Mouse (Mus musculus): ENCODE measurements around the gene Nt5c3b. TPM values are rescaled to one million over a fixed set of nuclear protein-coding genes. Genes with fewer than 3 reads are reported as not detected.

Gene Nt5c3b
- polyA plus RNA-seq, 1 experiment = 32.0 TPM

GRCm38 (mm10) chr11:100406995-100407705, 34.5 kb downstream of the Nt5c3b start:
- WGBS = 93% methylated on average over 5 of the region's 5 CpGs

DNA sequence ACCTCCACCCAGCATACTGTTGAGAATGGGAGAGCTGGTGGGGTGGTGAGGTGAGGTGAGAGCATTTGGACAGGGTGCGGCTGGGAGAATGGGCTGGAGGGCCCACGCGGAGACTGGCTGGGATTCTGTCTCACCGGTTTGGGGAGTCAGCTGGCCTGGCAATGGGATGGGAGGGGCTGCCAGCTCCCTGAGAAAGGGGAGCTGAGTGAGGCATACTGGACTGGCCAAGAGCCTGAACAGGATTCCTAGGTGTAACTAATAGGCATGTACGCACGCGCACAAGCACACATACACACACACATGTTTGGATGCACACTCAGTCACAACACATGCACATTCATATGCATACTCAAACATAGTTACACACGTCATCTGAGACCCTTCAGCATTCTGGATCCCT, 35.3 kb downstream of the Nt5c3b start:
- H3K4me3 ChIP-seq (ENCODE audit: insufficient read depth, low read depth, low read length) = no peak overlapping the region
- H3K4me1 ChIP-seq (ENCODE audit: control insufficient read depth, insufficient read depth, low read length) = peaks cover 7% of the 10 kb centered on the region; the same call in 1 of the 2 replicates
- H3K27me3 ChIP-seq (replicated peaks; ENCODE audit: control insufficient read depth, insufficient read depth, low read length) = no peaks in the 10 kb centered on the region
- no peaks in the 10 kb centered on the region for H3K36me3 ChIP-seq (ENCODE audit: control insufficient read depth, insufficient read depth, low read length)
- DNase-seq = no peak
- 83% methylated on average over 8 of the region's 8 CpGs for WGBS
- no peak overlapping the region for H3K27ac ChIP-seq (ENCODE audit: insufficient read depth, low read depth, low read length)
- TF ChIP-seq CTCF (conservative IDR thresholded peaks at IDR 0.05; ENCODE audit: insufficient read depth, insufficient read length, low read depth, low read length) = no peak

More at GRCm38 (mm10) chr11:100406995-100407705, 34.5 kb downstream of the Nt5c3b start:
- H3K27me3 ChIP-seq (replicated peaks; ENCODE audit: control insufficient read depth, insufficient read depth, low read length) = no peaks in the 10 kb centered on the region
- TF ChIP-seq POLR2A (IDR thresholded peaks at IDR 0.05; ENCODE audit: low read depth, low read length) (no peak), CTCF (conservative IDR thresholded peaks at IDR 0.05; ENCODE audit: insufficient read depth, insufficient read length, low read depth, low read length) (no peak)
- H3K4me1 ChIP-seq (ENCODE audit: control insufficient read depth, insufficient read depth, low read length) = peaks cover 7% of the 10 kb centered on the region; the same call in 1 of the 2 replicates
- H3K27ac ChIP-seq (ENCODE audit: insufficient read depth, low read depth, low read length) = no peak overlapping the region
- DNase-seq = no peak
- no peaks in the 10 kb centered on the region for H3K36me3 ChIP-seq (ENCODE audit: control insufficient read depth, insufficient read depth, low read length)
- H3K4me3 ChIP-seq (ENCODE audit: insufficient read depth, low read depth, low read length) = no peak overlapping the region

DNA sequence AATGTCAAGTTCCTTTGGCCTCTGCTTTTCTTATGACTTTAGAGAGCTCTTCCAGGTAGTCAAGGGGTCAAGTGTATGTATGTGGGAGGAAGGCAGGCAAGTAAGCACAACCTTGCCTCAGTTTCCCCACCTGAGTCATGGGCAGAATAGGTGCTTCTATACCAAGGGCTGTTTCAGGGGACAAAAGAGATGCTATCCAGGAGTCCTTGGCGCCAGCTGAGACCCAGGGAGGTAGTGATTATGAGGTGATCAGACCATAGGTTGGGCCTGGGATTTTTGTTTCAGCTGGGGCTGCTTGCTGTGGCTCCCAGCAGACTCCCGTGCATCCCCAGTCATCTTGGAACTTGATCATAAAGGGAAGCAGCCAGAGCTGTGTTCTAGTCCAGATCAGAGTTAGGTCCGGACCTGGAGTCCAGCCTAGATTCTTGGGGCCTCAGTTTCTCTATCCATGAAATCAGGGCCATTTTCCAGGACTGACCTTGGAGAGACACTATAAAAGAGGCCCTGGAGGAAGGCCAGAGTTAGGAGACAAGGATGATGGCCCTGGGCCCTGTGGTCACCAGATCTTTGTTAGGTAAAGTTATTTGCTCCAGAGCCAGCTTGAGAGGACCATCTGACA, 37.0 kb downstream of the Nt5c3b start:
- no peaks in the 10 kb centered on the region for H3K36me3 ChIP-seq (ENCODE audit: control insufficient read depth, insufficient read depth, low read length)
- WGBS = 96% methylated on average over 3 of the region's 3 CpGs
- H3K27me3 ChIP-seq (replicated peaks; ENCODE audit: control insufficient read depth, insufficient read depth, low read length) = no peaks in the 10 kb centered on the region
- no peak overlapping the region for H3K4me3 ChIP-seq (ENCODE audit: insufficient read depth, low read depth, low read length)
- peaks cover 7% of the 10 kb centered on the region; the same call in 1 of the 2 replicates for H3K4me1 ChIP-seq (ENCODE audit: control insufficient read depth, insufficient read depth, low read length)
- H3K27ac ChIP-seq (ENCODE audit: insufficient read depth, low read depth, low read length) = no peak overlapping the region
- TF ChIP-seq CTCF (conservative IDR thresholded peaks at IDR 0.05; ENCODE audit: insufficient read depth, insufficient read length, low read depth, low read length) (no peak), POLR2A (IDR thresholded peaks at IDR 0.05; ENCODE audit: low read depth, low read length) (no peak)
- DNase-seq = no peak

DNA sequence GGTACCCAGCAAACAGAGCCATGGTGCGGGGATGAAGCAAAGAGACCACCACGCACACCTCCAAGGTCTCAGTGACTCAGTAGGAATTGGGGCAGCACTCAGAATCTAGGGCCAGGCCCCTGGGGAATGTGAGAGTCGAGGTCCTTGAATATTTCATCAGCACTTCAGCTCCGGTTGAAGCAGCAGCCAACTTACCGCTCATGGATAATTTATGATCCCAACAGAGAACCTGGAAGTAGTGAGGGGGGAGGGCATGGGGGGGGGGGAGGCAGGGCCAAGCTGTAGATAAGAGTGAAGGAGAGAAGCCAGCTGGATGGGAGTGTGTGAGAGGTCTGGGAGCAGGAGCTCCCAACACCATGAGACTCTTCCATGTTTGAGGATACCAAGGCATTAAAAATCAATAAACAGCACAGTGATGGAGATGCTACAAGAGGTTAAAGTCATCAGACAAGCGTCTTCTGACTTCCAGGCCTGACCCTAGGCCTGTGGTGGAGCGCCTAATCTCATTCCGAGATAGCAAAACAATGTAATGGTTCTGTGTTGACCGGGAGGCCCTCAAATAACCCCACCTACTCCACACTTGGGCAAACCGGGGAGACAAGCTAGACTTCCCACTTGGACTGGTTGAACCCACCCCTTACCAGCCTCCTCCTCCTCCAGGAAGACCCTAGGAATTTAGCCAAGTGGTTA, 38.0 kb downstream of the Nt5c3b start:
- 53% methylated on average over 10 of the region's 10 CpGs for WGBS
- DNase-seq = peak; percentile 52
- Histone ChIP-seq H3K36me3 (ENCODE audit: control insufficient read depth, insufficient read depth, low read length) (no peaks in the 10 kb centered on the region), H3K27ac (ENCODE audit: insufficient read depth, low read depth, low read length) (peak overlapping the region; percentile 43; the same call in 1 of the 2 replicates), H3K27me3 (replicated peaks; ENCODE audit: control insufficient read depth, insufficient read depth, low read length) (no peaks in the 10 kb centered on the region), H3K4me3 (ENCODE audit: insufficient read depth, low read depth, low read length) (no peak overlapping the region), H3K4me1 (ENCODE audit: control insufficient read depth, insufficient read depth, low read length) (peaks cover 7% of the 10 kb centered on the region; the same call in 1 of the 2 replicates)
- TF ChIP-seq CTCF (conservative IDR thresholded peaks at IDR 0.05; ENCODE audit: insufficient read depth, insufficient read length, low read depth, low read length) (no peak), POLR2A (IDR thresholded peaks at IDR 0.05; ENCODE audit: low read depth, low read length) (no peak)

DNA sequence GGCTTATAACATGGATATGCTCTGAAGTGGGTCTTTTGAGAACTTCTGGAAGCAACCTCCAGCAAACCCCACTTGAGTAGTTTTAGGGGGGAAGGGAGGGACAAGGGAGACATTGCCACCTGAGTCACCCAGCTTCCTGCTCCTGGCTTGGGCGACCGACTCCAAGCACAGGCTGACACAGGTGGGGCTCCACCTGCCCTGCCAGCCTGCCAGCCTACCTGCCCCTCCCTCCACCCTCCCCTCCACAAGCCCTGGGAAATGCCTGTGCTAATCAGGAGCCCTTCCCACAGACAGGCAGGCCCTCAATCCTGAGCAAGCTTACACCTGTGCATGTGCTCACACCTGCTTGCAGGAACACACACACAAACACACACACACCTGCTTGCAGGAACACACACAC, 38.9 kb downstream of the Nt5c3b start:
- peak overlapping the region; percentile 43; the same call in 1 of the 2 replicates for H3K27ac ChIP-seq (ENCODE audit: insufficient read depth, low read depth, low read length)
- H3K27me3 ChIP-seq (replicated peaks; ENCODE audit: control insufficient read depth, insufficient read depth, low read length) = no peaks in the 10 kb centered on the region
- DNase-seq = peak; percentile 38
- no peak for TF ChIP-seq POLR2A (IDR thresholded peaks at IDR 0.05; ENCODE audit: low read depth, low read length)
- TF ChIP-seq CTCF (conservative IDR thresholded peaks at IDR 0.05; ENCODE audit: insufficient read depth, insufficient read length, low read depth, low read length) = no peak
- H3K4me3 ChIP-seq (ENCODE audit: insufficient read depth, low read depth, low read length) = no peak overlapping the region
- 60% methylated on average over 2 of the region's 2 CpGs for WGBS
- H3K4me1 ChIP-seq (ENCODE audit: control insufficient read depth, insufficient read depth, low read length) = peaks cover 10% of the 10 kb centered on the region; the same call in 1 of the 2 replicates
- H3K36me3 ChIP-seq (ENCODE audit: control insufficient read depth, insufficient read depth, low read length) = no peaks in the 10 kb centered on the region

DNA sequence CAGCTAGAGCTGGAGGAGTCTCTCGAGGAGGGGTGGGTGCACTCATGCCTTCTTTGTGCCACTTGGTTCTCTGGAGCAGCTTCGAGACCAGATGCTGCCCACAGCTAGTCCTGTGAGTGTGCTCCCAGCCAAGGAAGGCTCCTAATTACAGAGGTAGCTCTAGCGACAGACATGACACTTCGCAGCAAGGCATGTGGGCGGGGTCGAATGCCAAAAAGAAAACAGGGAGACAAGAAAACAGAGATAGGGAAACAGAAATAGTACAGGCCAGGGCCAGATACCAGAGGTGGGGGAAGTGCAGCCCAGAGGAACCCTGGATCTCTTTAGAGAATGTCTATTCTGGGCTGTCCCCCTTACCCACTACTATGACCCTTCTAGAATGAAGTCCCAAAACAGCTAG, 39.4 kb downstream of the Nt5c3b start:
- WGBS = 58% methylated on average over 6 of the region's 6 CpGs
- peaks cover 10% of the 10 kb centered on the region; the same call in 1 of the 2 replicates for H3K4me1 ChIP-seq (ENCODE audit: control insufficient read depth, insufficient read depth, low read length)
- peak overlapping the region; percentile 27; the same call in 1 of the 2 replicates for H3K27ac ChIP-seq (ENCODE audit: insufficient read depth, low read depth, low read length)
- TF ChIP-seq POLR2A (IDR thresholded peaks at IDR 0.05; ENCODE audit: low read depth, low read length) (no peak), CTCF (conservative IDR thresholded peaks at IDR 0.05; ENCODE audit: insufficient read depth, insufficient read length, low read depth, low read length) (no peak)
- H3K36me3 ChIP-seq (ENCODE audit: control insufficient read depth, insufficient read depth, low read length) = no peaks in the 10 kb centered on the region
- H3K27me3 ChIP-seq (replicated peaks; ENCODE audit: control insufficient read depth, insufficient read depth, low read length) = no peaks in the 10 kb centered on the region
- no peak for DNase-seq
- H3K4me3 ChIP-seq (ENCODE audit: insufficient read depth, low read depth, low read length) = no peak overlapping the region

DNA sequence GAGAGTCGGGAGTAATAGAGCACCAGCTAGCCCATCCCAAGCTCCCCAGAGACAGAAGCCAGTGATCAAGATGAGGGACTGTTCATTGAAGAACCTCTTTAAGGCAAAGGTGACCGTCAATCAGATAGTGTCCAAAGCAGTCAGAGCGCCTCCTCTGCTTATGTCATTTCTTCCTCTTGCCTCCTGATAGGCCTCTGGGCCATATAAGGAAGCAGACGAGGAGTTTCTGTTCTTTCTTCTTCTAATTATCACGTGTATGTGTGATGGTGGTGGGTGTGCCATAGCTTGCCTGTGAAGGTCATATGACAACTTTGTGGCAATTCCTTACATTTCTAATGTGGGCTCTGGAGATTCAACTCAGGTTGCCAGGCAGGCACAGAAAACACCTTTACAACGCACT, 40.8 kb downstream of the Nt5c3b start:
- no peaks in the 10 kb centered on the region for H3K27me3 ChIP-seq (replicated peaks; ENCODE audit: control insufficient read depth, insufficient read depth, low read length)
- peaks cover 11% of the 10 kb centered on the region; the same call in 1 of the 2 replicates for H3K4me1 ChIP-seq (ENCODE audit: control insufficient read depth, insufficient read depth, low read length)
- 86% methylated on average over 6 of the region's 6 CpGs for whole genome bisulfite sequencing
- no peak overlapping the region for H3K27ac ChIP-seq (ENCODE audit: insufficient read depth, low read depth, low read length)
- DNase-seq = no peak
- TF ChIP-seq CTCF (conservative IDR thresholded peaks at IDR 0.05; ENCODE audit: insufficient read depth, insufficient read length, low read depth, low read length) (no peak), POLR2A (IDR thresholded peaks at IDR 0.05; ENCODE audit: low read depth, low read length) (no peak)
- H3K36me3 ChIP-seq (ENCODE audit: control insufficient read depth, insufficient read depth, low read length) = no peaks in the 10 kb centered on the region
- H3K4me3 ChIP-seq (ENCODE audit: insufficient read depth, low read depth, low read length) = no peak overlapping the region

All from kidney, adult 2 months (tissue).